8 mouse cellular contexts compared by ENCODE assay signal in the genomic region with DNA sequence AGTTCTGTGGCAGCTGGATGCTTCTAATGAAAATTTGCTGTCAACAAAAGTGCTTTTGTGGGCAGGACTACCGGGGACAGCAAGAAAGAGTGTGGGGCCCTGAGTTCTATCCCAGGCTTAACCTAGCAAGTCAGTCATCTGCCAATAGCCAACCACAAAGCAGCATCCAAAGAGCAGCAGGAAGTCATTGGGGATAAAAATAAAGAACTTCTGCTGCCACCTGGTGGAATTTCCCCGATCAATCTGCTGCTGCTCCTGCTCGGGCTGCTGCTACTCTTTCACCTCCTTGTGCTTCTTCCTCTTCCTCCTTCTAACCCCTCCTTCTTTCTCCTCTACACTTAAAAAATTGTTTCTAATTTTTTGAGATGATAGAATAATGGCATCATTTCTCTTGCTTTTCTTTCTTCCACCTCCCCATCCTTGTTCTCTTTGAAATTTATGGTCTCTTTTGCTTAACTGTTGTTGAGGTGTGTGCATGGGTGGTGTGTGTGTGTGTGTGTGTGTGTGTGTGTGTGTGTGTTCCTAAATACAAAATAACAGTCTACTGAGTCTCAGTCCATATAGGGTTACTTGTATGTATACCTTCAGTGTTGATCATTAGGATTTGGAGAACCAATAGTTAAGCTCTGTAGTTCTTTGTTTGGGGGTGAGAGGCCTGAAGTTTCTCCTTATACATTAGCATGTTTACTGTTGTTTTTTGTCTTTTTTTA. TPM values are rescaled to one million over a fixed set of nuclear protein-coding genes. Genes with fewer than 3 reads are reported as not detected.
DNase-seq lines count a peak whose midpoint lies in the region; ATAC-seq and TF ChIP-seq lines count a peak whose summit lies in the region.

No protein-coding gene starts in this region.

- TF ChIP-seq CTCF in E14TG2a.4 (conservative IDR thresholded peaks at IDR 0.05; ENCODE audit: low read length), result peak; percentile 40
- TF ChIP-seq CTCF in lung, adult 2 months (IDR thresholded peaks at IDR 0.05; ENCODE audit: insufficient read depth, low read length), result peak; percentile 69

- H3K9ac ChIP-seq in forebrain, embryonic 12.5 days, result no peak overlapping the region

- H3K4me2 ChIP-seq in forebrain, embryonic 12.5 days, result no peak overlapping the region

- no peak overlapping the region for H3K4me3 ChIP-seq in E14TG2a.4 (replicated peaks; ENCODE audit: low read length)
- no peak overlapping the region for H3K4me3 ChIP-seq in forebrain, embryonic 12.5 days (replicated peaks)
- no peak overlapping the region for H3K4me3 ChIP-seq in lung, adult 2 months (replicated peaks; ENCODE audit: extremely low read depth, low read depth, low read length)

- 9% methylated on average over 3 of the region's 3 CpGs for WGBS in forebrain, embryonic 12.5 days
- 2% methylated on average over 3 of the region's 3 CpGs for WGBS in lung, adult 2 months

- no peaks in the 10 kb centered on the region for H3K4me1 ChIP-seq in E14TG2a.4 (replicated peaks; ENCODE audit: low read depth, low read length)
- H3K4me1 ChIP-seq in forebrain, embryonic 12.5 days, result no peaks in the 10 kb centered on the region
- no peaks in the 10 kb centered on the region for H3K4me1 ChIP-seq in lung, adult 2 months (ENCODE audit: control insufficient read depth, insufficient read depth, low read length)

- no peaks in the 10 kb centered on the region for H3K27me3 ChIP-seq in E14TG2a.4 (ENCODE audit: insufficient read depth, low read length)
- H3K27me3 ChIP-seq in forebrain, embryonic 12.5 days, result no peaks in the 10 kb centered on the region

- no peak for TF ChIP-seq POLR2A in lung, adult 2 months (IDR thresholded peaks at IDR 0.05; ENCODE audit: borderline replicate concordance, extremely low read depth, low read depth, low read length)

- DNase-seq in c-Kit-negative CD71-positive TER-119-positive erythroid progenitor cells, embryonic 14.5 days (ENCODE audit: low read depth, low spot score), result peak; percentile 6
- peak; percentile 67 for DNase-seq in heart, postnatal 36 days
- peak; percentile 80 for DNase-seq in layer of hippocampus, adult 11-12 months (ENCODE audit: low spot score)
- DNase-seq in lung, adult 2 months, result peak; percentile 53
- peak; percentile 72 for DNase-seq in testis, postnatal 10 days (ENCODE audit: low spot score)

- no peaks in the 10 kb centered on the region for H3K36me3 ChIP-seq in E14TG2a.4 (ENCODE audit: insufficient read depth, low read length)
- H3K36me3 ChIP-seq in forebrain, embryonic 12.5 days (replicated peaks), result no peaks in the 10 kb centered on the region

- no peak overlapping the region for H3K27ac ChIP-seq in forebrain, embryonic 12.5 days

- intact Hi-C loops in heart, postnatal 36 days (cut with DNase I), result loop anchor here (1.0 to 10.0 kb wide), 4 partner anchors 22 to 1170 kb away; a partner anchor contains a TSS

- peak; percentile 86 for ATAC-seq in forebrain, embryonic 12.5 days (ENCODE audit: low FRiP score)
- peak; percentile 90 for ATAC-seq in neutrophil, adult 5-6 weeks (ENCODE audit: extremely low read depth, insufficient number of reproducible peaks, low FRiP score, poor library complexity, severe bottlenecking)

- H3K9me3 ChIP-seq in E14TG2a.4 (ENCODE audit: low read length), result no peaks in the 10 kb centered on the region
- no peaks in the 10 kb centered on the region for H3K9me3 ChIP-seq in forebrain, embryonic 12.5 days

RNA-seq across cellular contexts. Expression of a gene that starts 45.9 kb away (rescaled TPM):
- 11.3 and 14.1 TPM in 2 replicates for polyA plus RNA-seq in forebrain, embryonic 12.5 days (2016; fragmentation: Nextera tagmentation; extraction: Ambion mirVana)
- 100 to 1,000 TPM; 114 to 121 TPM for total RNA-seq in heart, postnatal 36 days (2021)
- 7.4 and 14.7 TPM in 2 replicates for polyA plus RNA-seq in lung, adult 2 months (2012; rRNA removed)
- 221 and 223 TPM in 2 replicates for total RNA-seq in neutrophil, adult 5-6 weeks (2017)

Comparison
In these comparisons a context has a peak if more than half of its experiments do, and no peak if none do; other contexts are left out.
1. DNase-seq: peak in every context shown above with its lines; median percentile 80 in layer of hippocampus, adult 11-12 months; 72 in testis, postnatal 10 days; 67 in heart, postnatal 36 days; 53 in lung, adult 2 months; 6 in c-Kit-negative CD71-positive TER-119-positive erythroid progenitor cells, embryonic 14.5 days.